Mouse (Mus musculus): ENCODE data around the gene Nos3.

DNA sequence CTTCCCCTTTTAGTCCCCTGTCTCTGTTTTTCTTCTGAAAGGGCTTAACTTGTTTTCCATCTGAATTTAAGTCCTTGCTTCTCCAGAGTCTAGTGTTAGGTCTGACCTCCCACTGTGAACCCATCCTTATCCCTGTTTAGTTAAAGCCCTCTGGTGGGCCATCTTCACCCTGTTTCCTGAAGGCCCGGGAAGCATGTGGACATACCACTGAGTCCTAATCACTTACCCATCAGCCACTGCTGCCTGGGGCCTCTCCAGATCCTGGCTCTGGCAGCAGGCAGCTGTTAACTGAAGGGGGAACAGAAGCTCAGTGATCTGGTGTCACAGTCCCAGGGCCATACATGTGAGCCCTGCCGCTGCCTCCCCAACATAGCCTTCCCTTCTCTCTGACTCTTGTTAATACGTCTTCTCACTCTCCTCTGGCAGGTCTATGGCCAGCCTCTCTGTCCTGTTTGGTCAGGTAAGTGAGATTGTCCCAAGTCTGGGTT is 40.8 kb downstream of the Nos3 start:
- TF ChIP-seq CTCF (IDR thresholded peaks at IDR 0.05; ENCODE audit: low read depth, low read length) (no peak), POLR2AphosphoS5 (IDR thresholded peaks at IDR 0.05; ENCODE audit: insufficient replicate concordance, low read depth, low read length) (no peak), TAL1 (conservative IDR thresholded peaks at IDR 0.05; ENCODE audit: low read depth, low read length) (no peak)
